Mouse (Mus musculus) spleen, adult 2 months (tissue): ENCODE data around the gene Rragd.

ENCODE experiments used
- CTCF ChIP-seq: fragments of 200-500 bp; IDR thresholded peaks from 2 replicates; pipeline ENCODE4 v1.5.1; 2011; ENCODE audit warnings: mild to moderate bottlenecking, inconsistent platforms; ENCODE audit not compliant: insufficient read depth, insufficient read length, insufficient replicate concordance; ENCODE audit errors: extremely low read depth
- POLR2A ChIP-seq: fragments of 200-500 bp; IDR thresholded peaks from 2 replicates; pipeline ENCODE4 v1.6.1; 2011; ENCODE audit warnings: low read depth, low read length, inconsistent platforms

- TF ChIP-seq POLR2A (no peak), CTCF (no peak)
These were observed 659 bp upstream of the Rragd start for GRCm38 (mm10) chr4:32982041-32982715.
